Mouse (Mus musculus): Measurements from ENCODE around the gene Iqschfp. TPM values are rescaled to one million over a fixed set of nuclear protein-coding genes. Genes with fewer than 3 reads are reported as not detected.

Gene Iqschfp
- total RNA-seq, 2 experiments from 2014 or later, result not detected

DNA sequence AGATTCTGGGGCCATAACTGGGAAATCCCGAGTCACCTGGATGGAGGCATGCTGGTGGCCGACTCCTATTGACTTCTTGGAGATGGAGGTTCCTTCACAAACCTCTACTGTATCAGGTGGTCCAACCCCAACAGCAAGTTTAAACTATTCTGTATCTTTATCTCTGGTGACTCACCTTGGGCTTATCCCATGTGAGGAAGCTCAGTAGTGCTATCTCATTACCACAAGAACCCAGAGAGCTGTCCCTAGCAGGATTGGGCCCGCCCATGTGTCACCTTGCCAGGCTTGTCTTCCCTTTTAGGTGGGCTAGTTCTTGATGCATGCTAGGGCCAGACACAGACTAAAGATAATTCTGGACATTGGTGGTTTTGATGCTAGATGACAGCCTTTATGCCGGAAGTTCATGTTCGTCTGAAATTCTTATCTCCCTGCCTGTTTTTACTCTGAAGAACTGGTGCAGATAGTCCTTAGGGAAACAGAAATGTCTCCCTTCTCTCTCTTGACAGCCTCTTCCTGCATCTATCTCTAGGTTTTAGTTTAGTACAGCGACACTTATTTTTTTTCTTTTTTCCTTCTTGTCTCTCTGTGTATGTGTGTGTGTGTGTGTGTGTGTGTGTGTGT lies 607.6 kb downstream of the Iqschfp start:
- ATAC-seq (replicated peaks; ENCODE audit: low FRiP score, low TSS enrichment, poor library complexity, severe bottlenecking), result peak; percentile 88

DNA sequence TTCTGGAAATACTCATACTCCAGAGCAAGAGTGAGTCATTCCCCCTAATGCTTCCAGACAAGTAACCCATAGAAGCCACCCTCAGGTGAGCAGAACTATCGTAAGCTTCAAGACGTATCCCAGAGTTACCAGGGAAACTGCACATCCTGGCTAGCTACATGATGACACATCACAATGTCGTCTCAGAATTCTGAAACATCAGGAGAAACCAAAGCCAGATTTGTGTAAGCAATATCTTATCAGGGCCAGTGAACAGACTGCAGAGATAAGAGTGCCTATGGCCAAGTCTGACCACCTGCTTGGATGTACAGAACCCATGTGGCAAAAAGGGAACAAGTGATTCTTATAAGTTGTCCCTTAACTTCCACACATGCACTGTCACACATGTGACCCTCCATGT lies 612.8 kb downstream of the Iqschfp start:
- ATAC-seq (replicated peaks; ENCODE audit: low FRiP score, low TSS enrichment, poor library complexity, severe bottlenecking), result no peak

DNA sequence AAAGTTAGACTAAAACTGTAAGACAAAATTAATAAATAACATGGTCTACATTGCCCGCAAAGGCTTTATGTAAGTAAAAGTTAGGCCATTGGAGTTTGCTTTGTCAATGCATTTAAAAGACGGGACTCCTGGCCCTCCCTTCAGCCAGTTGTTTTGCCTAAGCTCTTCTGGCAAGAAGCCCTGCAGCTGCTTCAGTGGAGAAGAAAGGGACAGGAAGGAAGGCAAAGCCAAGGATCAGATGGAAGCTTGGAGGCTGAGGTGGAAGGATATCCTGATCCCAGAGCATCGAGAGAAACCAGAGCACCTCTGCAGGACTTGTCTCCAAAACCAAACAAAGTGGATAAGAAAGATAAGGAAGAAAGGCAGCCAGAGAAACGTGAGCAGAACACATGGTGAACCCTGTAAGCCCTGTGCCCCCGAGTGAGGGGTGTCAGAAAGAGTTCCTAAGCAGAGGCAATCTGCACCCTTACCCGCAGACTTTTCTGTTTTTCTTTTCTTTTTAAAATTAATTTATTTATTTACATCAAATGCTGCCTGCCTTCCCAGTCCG lies 614.8 kb downstream of the Iqschfp start:
- ATAC-seq (replicated peaks; ENCODE audit: low FRiP score, low TSS enrichment, poor library complexity, severe bottlenecking), result no peak

DNA sequence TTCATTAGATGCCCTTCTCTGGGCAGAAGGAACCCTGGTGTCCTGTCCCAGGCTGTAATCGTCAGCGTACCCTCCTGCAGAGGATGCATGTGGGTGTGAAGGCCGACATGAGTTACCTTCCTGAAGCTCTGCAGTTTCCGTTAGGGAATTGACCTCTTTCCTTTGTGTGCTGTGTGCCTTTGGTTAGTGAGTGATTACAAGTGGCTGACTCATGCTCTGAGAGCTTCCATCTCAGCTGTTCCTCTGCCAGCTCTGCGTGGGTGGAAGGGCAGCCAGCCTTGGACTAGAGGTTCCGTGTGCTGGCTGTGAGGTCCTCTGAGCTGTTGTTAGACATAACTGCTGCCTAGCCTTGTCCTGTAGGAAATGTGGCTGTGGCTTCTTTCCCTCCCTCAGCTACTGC lies 616.6 kb downstream of the Iqschfp start:
- peak; percentile 46 for ATAC-seq (replicated peaks; ENCODE audit: low FRiP score, low TSS enrichment, poor library complexity, severe bottlenecking)

DNA sequence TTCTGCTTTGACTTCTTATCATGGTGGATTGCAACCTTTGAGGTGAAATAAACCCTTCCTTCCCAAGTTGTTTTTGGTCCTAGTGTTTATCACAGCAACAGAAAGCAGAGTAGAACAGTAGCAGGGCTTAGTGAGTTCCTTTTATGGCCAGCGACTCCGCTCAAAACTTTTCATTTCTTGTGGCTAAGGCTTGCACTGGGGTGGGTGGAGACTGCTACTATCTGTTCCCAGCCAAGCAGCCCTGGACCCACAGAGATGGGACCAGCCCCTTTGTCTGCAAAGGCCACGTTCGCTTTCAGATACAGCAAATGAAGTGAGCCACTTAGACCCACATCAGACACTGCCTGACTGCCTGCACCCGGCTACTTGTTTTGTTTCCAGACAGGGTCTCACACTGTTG lies 618.8 kb downstream of the Iqschfp start:
- ATAC-seq (replicated peaks; ENCODE audit: low FRiP score, low TSS enrichment, poor library complexity, severe bottlenecking), result peak; percentile 97

DNA sequence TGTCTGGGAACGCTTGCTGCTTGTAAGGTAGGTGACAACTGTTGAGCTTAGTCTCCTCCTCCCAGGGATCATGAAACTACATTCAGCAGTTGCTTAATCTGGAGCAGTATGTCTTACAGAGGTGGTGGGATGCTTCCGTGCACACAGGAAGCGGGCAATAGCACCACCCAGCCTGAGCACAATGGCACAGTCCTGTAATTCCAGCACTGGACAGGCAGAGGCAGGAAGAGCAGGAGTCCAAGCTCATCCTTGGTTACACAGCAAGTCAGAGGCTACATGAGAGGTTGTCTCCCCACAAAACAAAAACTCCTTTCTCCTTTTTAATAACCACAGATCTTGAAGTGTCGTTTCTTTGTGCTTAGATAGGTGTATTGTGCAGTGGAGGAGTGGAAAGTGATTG lies 619.7 kb downstream of the Iqschfp start:
- no peak for ATAC-seq (replicated peaks; ENCODE audit: low FRiP score, low TSS enrichment, poor library complexity, severe bottlenecking)

DNA sequence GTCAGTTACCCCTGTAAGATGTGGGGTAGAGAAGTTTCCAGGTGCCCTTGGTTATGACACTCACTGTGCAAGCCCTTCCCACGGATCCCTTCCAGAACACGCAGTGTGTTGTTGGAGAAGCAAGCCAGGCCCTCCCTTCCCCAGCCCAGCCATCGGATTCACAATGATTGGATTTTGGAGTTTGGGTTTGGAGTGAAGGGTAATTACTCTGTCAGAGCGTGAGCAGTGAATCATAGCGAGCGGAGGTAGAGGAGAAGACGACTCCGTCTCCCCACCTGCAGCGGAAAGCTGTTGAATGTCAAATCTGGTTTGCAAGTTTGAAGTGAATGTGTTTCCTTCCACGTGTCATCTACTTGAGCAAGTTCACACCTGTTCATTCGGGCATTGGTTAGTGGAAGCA lies 620.3 kb downstream of the Iqschfp start:
- ATAC-seq (replicated peaks; ENCODE audit: low FRiP score, low TSS enrichment, poor library complexity, severe bottlenecking), result no peak

DNA sequence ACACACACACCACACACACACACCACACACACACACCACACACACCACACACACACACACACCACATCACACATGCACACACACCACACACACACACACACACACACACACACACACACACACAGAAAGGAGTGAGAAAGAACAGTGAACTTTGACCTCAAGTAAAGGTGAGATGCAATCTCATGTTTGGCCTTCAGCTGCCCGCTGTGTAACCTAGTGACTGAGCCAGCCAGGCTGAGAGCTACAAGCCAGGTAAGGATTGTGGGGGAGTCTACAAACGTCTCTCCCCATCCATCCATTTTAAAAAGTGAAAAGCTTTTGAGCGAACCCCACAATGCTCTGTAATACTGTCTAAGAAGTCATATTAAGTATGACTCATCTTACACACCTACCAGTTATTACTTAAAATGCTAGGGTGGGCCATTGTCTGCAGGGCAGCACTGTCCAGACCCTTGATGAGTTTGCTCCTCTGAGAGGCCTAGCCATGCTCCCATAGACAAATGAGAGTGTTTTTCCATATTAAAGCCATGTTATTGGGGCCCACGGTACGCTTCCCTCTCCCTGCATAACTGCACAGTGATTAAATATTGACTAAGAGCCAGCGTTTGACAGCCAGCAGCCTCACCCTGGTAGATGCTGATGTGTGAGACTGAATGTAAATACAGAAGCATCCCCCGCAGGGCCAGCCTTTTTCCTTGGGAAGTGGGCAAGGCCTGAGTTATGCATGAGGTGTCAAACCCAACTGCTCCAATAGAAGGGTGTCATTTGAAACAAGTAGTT lies 621.5 kb downstream of the Iqschfp start:
- ATAC-seq (replicated peaks; ENCODE audit: low FRiP score, low TSS enrichment, poor library complexity, severe bottlenecking), result no peak

DNA sequence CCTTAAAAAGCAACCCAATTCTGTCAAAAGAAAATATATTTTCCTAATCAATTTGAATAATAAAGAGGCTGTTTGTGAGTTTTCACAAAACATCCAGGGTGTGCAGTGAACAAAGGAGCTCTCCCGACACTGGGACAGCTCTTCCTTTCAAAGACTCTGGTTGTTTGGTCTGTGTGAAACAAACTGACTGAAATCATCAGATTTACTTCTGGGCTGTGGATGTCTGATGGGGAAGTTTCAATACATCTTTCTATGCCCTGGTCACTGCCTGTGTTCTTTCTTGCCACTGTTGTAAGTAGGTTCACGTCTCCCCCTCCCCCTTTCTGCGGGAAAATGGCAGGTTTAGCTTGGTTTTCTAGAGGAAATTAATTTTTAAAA lies 622.1 kb downstream of the Iqschfp start:
- ATAC-seq (replicated peaks; ENCODE audit: low FRiP score, low TSS enrichment, poor library complexity, severe bottlenecking), result no peak

DNA sequence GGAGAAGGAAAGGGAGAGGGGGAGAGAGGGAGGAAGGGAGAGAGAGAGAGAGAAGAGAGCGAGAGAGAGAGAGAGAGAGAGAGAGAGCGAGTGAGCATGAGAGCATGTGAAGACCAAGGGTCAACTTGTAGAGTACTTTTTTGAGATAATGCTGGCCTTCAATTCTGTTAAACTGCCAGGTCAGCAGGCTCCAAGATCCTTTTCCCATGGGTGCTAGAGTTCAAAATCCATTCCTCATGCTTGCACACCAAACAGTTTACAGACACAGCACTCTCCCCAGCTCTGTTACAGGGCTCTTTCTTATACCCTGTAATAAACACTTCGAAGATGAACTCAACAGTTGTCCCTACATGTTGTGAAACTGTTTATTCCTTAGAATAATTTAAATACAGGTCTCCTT lies 622.7 kb downstream of the Iqschfp start:
- no peak for ATAC-seq (replicated peaks; ENCODE audit: low FRiP score, low TSS enrichment, poor library complexity, severe bottlenecking)

DNA sequence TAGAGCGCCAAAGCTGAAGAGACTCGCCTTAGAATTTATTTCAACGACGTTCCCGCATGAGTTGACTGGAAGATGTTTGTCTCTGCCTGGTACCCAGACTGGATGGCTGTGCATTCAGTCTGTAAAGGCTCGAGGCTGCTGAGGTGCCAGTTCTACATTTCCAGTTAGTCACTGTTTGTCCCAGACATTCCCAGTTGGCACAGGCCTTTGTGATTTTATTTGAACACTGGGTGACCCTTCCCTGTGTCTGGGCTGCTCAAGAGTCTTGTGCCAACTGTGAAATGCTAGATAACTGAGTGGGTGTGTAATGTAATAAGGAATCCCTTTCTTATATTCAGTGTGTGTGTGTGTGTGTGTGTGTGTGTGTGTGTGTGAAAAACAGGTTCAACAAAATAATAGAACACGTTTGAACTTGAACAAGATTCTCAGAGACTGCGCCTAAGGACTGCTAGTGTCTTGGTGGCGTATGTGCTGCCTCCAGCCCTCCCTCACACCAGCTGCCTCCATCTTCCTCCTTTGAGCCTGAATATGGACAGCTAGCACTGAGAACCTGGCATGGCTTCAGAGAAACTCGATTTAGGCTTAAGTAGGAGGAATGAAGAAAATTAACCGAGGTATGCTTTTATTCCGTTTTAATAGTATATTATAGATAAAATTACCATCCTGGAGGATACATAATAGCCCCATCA lies 624.5 kb downstream of the Iqschfp start:
- ATAC-seq (replicated peaks; ENCODE audit: low FRiP score, low TSS enrichment, poor library complexity, severe bottlenecking), result no peak

DNA sequence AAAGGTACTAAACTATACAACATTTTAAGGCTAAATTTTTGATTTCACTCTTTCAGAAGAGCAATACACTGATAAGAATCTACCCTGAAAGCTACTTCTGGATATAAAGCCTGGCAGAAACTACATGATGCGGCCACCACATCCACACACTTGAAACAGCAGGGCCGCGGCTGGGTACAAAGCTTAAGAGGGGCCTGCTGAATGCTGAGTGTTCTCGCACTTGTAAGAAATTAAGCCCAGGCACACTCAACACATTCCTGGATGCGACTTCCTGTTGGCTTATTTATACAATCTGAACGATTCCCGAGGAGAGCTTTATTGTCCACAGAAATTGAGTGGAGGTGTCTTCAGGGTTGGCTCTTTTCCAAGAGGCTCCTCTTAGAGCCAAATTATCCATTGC lies 625.2 kb downstream of the Iqschfp start:
- ATAC-seq (replicated peaks; ENCODE audit: low FRiP score, low TSS enrichment, poor library complexity, severe bottlenecking), result no peak

DNA sequence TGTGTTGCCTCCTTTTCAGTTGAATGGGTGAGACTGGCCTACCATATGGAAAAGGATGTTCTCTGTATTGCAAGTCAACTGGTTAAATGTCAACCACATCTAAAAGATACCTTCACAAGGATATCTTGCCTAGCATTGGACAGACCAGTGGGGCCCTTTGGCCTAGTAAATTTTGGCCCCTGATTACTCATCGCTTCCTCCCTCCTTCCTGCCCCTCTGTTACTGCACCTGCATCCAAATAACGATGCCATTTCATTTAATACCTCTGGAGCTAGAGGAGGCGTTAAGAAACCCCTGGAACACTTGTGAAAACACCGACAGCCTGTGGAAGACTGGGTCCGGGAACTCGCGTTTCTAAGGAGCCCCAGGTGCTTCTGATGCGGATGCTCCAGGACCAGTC lies 626.0 kb downstream of the Iqschfp start:
- ATAC-seq (replicated peaks; ENCODE audit: low FRiP score, low TSS enrichment, poor library complexity, severe bottlenecking), result no peak

DNA sequence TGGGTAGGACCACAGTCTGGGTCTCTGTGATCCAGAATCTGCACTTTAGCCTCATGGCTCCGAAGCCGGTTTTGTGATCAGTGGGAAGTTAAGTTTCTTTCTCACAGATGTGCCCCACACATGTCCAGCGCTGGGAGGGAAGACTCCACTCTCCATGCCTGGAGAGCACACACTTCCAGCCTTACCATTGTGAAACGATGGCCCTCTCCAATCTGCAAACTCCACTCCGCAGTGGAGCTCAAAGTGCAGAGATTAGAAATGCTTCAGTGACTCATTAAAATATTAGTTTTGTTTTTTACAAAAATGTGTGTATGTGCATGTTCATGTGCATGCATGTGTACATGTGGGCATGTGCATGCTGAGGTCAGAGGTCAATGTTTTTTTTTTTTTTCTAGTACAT lies 626.6 kb downstream of the Iqschfp start:
- ATAC-seq (replicated peaks; ENCODE audit: low FRiP score, low TSS enrichment, poor library complexity, severe bottlenecking), result no peak

DNA sequence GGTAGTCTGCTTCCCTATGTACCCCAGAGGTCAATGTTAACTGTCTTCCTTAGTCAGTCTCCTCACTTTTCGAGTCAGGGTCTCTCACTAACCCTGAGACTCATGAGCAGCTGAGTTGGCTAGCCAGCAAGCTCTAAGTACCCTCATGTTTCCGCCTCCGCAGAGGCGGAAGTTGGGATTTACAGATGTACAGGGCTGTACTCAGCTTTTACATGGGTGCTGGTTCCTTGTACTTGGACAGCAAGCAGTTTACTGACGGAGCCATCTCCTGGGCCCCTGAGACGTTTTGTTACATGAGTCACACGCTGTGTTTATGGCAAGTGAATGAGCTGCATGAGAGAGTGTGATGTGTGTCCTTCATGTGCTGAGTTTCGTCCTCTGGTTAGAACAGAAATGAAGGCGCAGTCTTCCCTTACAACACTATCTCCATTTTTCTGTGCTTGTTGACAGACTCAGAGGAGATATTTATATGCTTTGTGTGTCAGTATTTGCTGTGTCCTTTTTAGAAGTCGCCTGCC lies 633.4 kb downstream of the Iqschfp start:
- no peak for ATAC-seq (replicated peaks; ENCODE audit: low FRiP score, low TSS enrichment, poor library complexity, severe bottlenecking)

DNA sequence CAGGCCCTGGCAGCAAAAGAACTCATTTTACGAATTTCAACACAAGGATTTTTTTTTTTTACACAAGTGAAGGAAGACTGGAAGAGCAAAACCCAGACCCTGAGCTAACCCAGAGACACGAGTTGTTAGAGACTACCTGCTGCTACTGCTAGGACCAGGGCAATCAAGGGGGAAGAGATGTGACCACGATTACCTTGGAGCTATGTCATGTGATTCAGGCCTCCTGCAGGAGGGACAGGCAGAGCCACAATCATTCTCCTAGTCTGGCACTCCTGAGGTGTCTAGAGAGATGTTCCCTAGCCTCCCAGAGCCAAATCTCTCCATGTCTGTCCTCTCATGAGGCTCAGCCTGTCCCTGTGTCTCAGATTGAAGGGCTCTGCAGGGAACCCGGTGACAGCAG lies 634.4 kb downstream of the Iqschfp start:
- no peak for ATAC-seq (replicated peaks; ENCODE audit: low FRiP score, low TSS enrichment, poor library complexity, severe bottlenecking)

DNA sequence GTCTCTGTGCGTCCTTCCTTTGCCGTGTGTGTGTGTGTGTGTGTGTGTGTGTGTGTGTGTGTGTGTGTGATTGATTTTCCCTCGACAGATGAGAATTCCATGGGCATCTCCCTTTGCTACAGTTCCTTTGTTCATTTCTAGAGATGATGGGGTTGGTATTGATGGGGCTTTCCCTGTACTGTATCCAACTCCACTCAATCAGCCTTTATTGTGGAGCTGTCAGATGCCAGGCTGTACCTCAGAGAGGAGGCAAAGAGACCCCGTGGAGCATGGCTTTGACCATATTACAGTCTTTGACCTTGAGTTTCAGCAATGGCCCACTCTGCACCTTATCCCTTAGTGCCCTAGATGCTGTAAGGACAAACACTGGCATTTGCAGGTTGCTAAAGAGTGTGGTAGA lies 635.1 kb downstream of the Iqschfp start:
- no peak for ATAC-seq (replicated peaks; ENCODE audit: low FRiP score, low TSS enrichment, poor library complexity, severe bottlenecking)

DNA sequence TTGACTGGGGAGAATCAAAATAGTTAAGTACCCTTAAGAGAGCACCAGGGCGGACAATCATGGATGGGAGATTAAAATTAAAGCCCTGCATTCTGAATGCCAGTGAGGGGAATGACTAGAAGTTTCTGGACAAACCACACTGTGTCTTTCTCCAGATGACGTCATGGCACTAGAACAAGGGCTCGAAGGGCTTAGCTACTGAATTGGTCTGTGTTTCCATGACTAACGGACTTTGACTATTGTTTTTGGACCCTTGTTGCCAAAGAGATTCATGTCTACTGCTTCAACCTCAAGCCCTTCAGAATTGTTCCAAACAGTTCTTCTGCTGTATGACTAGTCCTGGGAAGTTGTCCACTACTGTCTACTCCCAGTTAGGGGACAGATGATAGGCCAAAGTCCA lies 639.9 kb downstream of the Iqschfp start:
- no peak for ATAC-seq (replicated peaks; ENCODE audit: low FRiP score, low TSS enrichment, poor library complexity, severe bottlenecking)

DNA sequence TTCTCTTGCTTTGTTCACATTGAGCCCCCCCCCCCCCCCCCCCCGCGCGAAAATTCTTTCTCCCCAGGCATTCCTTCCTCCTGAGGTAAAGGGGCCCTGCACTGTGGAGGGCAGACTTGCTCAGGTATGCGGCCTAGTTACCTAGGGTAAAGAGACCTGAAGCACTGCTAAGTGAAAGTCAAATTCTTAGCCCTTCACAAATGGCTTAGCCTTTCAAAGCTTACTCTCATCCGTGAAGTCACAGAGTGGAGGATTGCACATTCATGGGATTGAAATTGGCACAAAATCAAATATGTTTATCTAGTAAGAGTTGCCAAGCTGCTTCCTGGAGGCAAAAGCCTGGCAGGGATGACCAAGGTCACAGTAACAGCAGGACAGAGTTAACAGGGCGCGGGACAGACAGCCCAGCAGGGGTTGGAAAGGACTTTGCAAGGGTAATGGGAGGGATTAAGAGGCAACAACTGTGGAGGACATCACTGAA lies 642.6 kb downstream of the Iqschfp start:
- no peak for ATAC-seq (replicated peaks; ENCODE audit: low FRiP score, low TSS enrichment, poor library complexity, severe bottlenecking)

DNA sequence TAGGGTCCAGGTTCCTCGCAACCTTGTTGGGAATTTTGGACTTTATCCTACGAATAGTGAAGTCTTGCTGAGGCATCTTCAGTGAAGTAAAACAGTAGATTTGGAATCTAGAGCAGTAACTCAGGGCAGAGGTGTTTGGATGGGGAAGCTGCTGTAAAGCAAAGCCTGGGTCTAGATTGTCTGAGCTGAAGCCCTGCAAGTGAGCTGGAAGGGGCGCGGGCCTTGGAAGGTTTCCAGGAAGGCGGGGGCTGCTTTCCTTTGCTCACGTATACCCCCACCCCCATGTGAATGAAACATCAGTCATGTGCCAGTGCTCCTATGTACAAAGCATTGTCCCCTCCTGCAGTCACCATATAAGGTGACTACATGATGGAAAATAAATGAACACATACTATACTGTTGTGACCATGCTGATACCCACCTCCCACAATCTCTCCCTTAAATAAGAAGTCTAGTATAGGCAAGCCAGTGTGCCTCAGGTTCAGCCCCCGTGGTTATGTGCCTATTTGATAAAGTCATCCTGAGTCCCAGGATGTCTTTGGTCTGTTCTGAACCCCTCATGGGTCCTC lies 643.2 kb downstream of the Iqschfp start:
- ATAC-seq (replicated peaks; ENCODE audit: low FRiP score, low TSS enrichment, poor library complexity, severe bottlenecking), result no peak
